Mouse (Mus musculus) adrenal gland, adult 8-10 months (tissue): ENCODE data around the gene Ddx39b. TPM values are rescaled to one million over a fixed set of nuclear protein-coding genes. Genes with fewer than 3 reads are reported as not detected.

ENCODE experiments used
- DNase-seq: peaks from one replicate; pipeline ENCODE4 v3.0.0; 2022
- total RNA-seq, 4 experiments: library from RNA; stranded (reverse); gene quantifications; 2 replicates each; pipeline ENCODE4 v1.2.4; 2022

Gene Ddx39b
- total RNA-seq, 4 experiments from 2014 or later, result 181 to 239 (median 202) TPM

- DNase-seq, result no peak
Measured at GRCm38 (mm10) chr17:35245731-35246623, 4.4 kb downstream of the Ddx39b start.

GRCm38 (mm10) chr17:35247144-35247543, 5.6 kb downstream of the Ddx39b start:
- no peak for DNase-seq

DNA sequence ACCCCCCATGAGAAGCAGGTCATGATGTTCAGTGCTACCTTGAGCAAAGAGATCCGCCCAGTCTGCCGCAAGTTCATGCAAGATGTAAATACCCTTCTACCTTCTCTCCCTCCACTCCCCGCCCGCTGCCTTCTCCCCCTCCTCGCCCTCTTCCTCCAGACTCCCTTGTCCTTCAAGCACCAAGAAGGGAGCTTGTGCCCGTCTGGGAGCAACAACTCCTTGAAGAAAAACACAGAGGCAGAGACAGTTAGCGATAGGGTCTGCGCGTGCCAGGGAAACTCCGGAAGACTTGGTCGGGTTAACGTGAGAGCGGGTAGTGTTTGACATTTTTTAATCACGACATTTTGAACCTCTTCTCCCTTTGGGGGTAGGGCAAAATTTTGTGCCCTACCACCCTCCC, 7.4 kb downstream of the Ddx39b start:
- DNase-seq, result no peak

DNA sequence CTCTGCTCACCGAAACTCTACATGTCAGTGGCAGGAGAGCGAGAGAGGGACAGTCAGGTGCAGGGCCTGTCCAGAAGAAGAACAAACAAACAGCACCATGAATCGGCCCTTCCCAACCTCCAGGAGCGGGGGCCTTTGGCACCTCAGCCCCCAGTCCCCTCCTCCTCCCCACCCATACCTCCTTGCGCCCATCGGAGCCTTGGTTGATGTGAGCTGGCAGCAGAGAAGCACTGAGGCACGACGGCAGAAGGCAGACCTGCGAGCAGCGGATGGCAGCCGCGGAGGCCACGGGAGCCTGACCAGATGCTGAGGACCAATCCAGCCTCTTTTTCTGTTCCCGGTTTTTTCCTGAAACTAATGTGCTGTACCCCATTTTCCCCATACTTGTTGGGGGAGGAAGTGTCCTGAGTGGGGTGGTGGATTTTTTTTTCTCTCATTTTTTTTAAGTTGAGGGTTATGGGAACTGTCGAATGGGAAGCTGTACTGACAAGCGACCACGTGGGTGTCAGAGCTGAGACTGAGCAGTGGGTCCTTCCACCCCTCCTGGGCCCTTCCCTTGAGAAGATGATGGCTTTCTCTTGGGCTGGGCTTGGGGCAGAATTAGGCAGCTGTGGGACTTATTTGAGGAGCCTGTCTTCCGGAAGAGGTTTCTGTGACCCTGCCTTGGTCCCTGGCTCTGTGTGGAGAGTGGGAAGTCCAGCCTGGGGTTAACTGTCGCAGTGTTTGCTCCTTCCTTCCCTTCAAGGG, 8.1 kb downstream of the Ddx39b start:
- DNase-seq, result no peak

DNA sequence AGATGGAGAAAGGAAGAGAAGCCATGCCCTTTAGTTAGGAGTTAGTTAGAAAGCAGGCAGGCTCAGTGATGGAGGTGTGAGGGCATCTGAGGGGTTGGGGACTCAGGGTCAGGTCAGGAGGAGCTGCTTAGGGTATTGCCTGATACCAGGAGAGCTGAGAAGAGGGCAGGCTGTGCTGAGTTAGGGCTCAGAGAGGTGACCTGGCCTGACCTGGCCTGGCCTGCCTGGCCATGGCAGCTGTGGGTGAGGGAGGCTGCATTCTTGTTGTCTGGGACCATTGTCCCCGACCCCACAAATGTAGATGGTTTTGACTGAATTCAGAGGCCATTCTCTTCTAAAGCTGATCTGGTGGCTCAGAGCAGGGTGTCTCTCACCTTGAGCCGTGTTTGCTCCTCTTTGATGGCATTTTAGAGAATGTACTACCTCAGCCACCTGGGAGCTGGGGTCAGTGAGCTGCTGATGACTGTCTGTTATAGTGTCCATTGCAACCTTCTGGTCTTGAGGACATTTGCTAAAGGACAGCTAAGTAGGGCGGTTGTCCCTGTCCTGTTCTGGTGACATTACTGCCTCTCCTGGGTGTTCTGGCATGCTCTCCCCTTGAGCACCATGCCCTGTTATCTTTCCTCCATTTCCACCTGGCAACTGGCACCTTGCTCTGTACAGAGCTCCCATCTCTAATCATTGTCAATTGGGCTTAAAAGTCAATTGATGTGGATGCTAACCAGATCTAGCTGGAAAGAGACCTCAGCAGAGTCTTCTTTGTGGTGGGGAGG, 9.0 kb downstream of the Ddx39b start:
- no peak for DNase-seq

DNA sequence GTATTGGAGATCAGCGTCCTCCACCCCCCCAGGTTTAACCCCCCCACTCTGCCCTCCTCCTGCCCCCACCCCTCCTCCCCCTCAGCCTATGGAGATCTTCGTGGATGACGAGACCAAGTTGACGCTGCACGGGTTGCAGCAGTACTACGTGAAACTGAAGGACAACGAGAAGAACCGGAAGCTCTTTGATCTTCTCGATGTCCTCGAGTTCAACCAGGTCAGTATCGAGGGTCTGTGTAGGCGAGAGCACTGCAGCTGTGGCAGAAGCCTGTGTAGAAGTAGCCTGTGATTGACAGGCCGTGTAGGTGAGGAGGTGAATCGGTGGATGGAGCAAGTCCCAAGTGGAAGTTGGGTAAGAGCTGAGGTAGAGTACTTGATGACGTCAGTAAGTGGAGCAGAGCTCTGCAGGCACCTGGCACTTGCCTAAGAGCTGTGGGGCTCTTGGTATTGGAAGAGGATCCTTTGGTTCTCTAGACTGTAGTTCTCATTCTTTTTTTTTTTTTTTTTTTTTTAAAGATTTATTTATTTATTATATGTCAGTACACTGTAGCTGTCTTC, 9.7 kb downstream of the Ddx39b start:
- no peak for DNase-seq

GRCm38 (mm10) chr17:35251981-35252380, 10.4 kb downstream of the Ddx39b start:
- DNase-seq, result no peak

DNA sequence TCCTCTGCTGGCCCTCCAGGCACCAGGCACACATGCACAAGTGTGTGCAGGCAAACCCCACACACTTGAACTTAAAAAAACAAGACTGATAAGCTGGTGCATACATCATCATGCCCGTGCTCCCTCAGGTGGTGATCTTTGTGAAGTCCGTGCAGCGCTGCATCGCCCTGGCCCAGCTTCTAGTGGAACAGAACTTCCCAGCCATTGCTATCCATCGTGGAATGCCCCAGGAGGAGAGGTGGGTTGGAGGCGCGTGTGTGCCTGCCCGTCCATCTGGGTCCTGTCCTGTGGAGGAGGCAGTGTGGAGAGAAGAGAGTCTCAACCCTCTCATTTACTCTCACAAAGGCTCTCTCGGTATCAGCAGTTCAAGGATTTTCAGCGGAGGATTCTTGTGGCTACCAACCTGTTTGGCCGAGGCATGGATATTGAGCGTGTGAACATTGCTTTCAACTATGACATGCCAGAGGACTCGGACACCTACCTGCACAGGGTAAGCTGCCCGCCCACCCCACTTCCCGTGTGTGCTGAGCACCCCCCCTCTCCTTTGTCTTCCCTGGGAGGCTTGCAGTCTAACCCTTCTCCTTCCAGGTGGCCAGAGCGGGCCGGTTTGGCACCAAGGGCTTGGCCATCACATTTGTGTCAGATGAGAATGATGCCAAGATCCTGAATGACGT, 11.2 kb downstream of the Ddx39b start:
- no peak for DNase-seq

DNA sequence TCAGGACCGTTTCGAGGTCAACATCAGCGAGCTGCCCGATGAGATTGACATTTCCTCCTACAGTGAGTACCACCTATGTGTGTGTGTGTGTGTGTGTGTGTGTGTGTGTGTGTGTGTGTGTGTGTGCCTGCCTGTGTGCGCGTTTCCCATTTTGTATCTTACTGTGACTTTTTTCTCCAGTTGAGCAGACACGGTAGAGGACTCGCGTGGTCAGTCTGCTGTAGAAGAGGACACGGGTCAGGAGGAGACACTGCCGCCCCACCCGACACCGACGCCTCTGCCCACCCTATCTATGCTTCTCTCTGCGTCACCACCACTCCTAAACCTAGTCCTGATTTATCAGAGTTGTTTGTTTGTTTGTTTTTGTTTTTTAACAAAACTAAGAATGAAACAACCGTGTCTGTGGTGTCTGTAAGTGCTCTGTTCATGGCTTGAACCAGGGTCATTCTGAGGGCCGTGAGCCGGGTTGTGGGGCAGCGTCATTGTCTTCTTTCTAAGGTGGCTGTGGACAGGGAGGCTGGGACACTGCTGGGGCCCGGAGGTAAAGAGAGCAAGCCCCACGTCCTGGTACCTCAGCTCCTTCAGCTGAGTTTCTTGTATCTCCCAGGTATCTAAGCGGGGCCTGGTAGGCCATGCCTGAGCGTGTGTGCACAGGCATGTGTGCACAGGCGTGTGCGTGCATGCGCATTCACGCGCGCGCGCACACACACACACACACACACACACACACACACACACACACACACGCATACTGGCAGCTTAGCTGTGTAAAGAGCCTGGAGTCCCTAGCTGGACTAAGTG, 11.9 kb downstream of the Ddx39b start:
- no peak for DNase-seq

DNA sequence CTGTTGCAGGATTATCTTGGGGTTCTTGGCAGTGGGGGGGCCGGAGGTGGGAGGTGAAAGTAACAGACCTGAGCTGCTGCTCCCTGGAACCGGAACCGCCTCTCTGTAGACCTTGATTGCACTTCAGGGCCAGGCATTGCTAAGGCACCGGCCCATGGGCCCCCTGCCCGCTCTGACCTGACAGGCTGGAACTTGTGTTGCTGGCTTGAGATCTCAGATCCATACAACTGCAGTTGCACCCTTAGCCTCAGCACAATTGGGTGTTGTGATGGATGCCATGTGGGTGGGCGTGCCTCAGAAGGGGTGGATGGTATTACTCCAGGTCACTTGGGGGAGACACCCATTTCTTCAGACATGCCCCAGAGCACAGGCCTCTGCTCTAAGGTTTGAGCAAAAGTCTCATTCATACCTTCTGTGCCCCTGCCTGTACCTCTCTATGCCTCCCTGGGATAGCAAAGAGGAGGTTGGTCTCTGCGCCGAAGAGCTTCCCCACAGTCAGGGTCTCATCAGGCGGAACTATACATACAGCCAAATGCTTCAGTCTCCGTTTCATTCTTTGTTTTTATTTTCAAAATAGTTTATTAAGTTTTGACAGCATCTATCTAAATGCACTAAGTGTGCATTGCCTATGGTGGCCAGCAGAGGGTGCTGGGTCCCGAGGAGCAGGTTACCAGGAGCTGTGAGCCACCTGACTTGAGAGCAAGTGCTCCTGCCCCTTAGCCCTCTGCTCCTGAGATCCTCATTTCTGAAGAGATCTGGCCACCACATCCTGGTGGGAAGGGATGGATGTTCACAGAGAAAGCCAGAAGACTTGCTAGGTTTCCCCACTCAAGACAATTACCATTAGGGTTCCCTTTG, 12.9 kb downstream of the Ddx39b start:
- no peak for DNase-seq

DNA sequence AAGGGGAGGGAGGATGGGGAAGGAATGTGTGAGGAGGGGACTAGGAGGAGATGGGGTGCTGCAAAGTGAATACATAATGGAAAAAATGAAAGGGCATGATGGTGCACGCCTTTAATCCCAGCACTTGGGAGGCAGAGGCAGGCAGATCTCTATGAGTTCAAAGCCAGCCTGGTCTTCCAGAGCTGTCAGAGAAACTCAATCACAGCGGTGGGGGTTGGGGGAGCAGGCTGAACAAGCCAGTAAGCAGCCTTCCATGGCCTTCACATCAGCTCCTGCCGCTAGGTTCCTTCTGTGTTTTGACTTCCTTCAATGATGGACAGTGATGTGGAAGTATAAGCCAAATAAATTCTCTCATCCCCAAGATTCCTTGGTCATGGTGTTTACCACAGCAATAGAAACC, 13.8 kb downstream of the Ddx39b start:
- no peak for DNase-seq

DNA sequence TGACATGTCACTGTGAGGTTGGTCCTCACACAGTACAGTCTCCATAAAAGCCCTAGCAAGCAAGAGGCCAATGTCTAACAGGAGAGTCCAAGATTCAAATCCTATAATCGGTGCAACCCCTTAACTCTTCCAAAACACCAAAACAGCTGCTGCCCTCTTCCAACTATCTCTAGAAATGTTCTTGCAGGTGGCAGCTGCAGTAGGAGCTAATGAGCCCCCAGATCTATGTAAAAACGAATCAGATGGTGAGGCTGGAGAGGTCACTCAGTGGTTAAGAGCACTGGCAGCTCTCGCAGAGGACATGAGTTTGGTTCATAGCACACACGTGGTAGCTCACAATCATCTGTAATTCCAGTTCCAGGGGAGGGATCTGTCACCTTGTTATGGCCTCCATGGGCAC, 14.2 kb downstream of the Ddx39b start:
- no peak for DNase-seq

GRCm38 (mm10) chr17:35257378-35257777, 15.8 kb downstream of the Ddx39b start:
- no peak for DNase-seq

- DNase-seq, result peak; percentile 93
Measured at GRCm38 (mm10) chr17:35257824-35258491, 16.4 kb downstream of the Ddx39b start.

- no peak for DNase-seq
Measured at GRCm38 (mm10) chr17:35258492-35259478, 17.2 kb downstream of the Ddx39b start.

- no peak for DNase-seq
Measured at GRCm38 (mm10) chr17:35259621-35260020, 18.1 kb downstream of the Ddx39b start.

GRCm38 (mm10) chr17:35261651-35262050, 20.1 kb downstream of the Ddx39b start:
- DNase-seq, result no peak
